Mouse (Mus musculus) neural tube, embryonic 12.5 days (tissue): ENCODE measurements around the gene Shank1. TPM values are rescaled to one million over a fixed set of nuclear protein-coding genes. Genes with fewer than 3 reads are reported as not detected.
A peak's percentile ranks its signal among the peaks of the same experiment; 100 is the strongest.

Source experiments
- ATAC-seq: fragments of 200-750 bp; cut with Nextera tagmentation; 2 replicates; pipeline ENCODE4 v1.8.0; 2017; ENCODE audit warnings: low read depth, mild to moderate bottlenecking, moderate TSS enrichment, moderate library complexity; ENCODE audit not compliant: low FRiP score
- H3K27ac ChIP-seq: fragments of 300-500 bp; sonication (generic); 2 replicates; pipeline ENCODE4 v1.5.1; 2016
- H3K27me3 ChIP-seq: fragments of 300-500 bp; sonication (generic); replicated peaks from 2 replicates; pipeline ENCODE4 v1.6.1; 2016; ENCODE audit warnings: mild to moderate bottlenecking
- H3K36me3 ChIP-seq: fragments of 300-500 bp; sonication (generic); 2 replicates; pipeline ENCODE4 v1.6.1; 2016; ENCODE audit warnings: mild to moderate bottlenecking
- H3K4me1 ChIP-seq: fragments of 300-500 bp; sonication (generic); 2 replicates; pipeline ENCODE4 v1.6.1; 2016
- H3K4me2 ChIP-seq: fragments of 300-500 bp; sonication (generic); replicated peaks from 2 replicates; pipeline ENCODE4 v1.6.1; 2016; ENCODE audit warnings: mild to moderate bottlenecking
- H3K4me3 ChIP-seq: fragments of 300-500 bp; sonication (generic); 2 replicates; pipeline ENCODE4 v1.5.1; 2016
- H3K9ac ChIP-seq: fragments of 300-500 bp; sonication (generic); 2 replicates; pipeline ENCODE4 v1.6.1; 2016; ENCODE audit warnings: mild to moderate bottlenecking
- H3K9me3 ChIP-seq: fragments of 300-500 bp; sonication (generic); 2 replicates; pipeline ENCODE4 v1.6.1; 2016; ENCODE audit warnings: mild to moderate bottlenecking
- WGBS: fragments of 180-500 bp; shearing (Covaris S2); methylation state at CpG from one replicate; pipeline ENCODE4 v1.1.7; 2016; 5-methylcytosine and 5-hydroxymethylcytosine counted together
- polyA plus RNA-seq: library from polyadenylated mRNA; unstranded; fragments of >200 nt; fragmentation: Nextera tagmentation; extraction: Ambion mirVana; gene quantifications from 2 replicates; pipeline ENCODE4 v1.2.1, GENCODE M21; 2016

Shank1 gene
- polyA plus RNA-seq, 1 experiment from 2014 or later, result 12.6 TPM

DNA sequence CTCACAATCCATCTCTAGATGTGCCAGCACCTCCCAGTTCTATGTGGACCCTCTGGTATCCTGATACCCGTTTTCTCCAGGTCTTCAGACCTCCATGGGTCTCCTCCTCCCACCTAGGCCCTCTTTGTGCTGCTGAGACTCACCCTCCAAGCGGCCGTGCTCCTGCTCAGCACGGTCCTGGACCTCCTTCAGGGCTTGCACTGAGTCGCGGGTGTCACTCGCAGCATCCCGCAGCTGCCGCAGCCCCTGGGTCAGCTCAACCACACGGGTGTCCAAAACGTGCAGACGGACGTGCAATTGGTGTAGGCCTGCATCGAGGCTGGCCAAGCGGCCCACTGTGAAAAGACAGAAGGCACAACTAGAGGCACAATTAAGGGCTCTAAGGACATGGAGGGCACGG is 4.4 kb upstream of the Shank1 start:
- Histone ChIP-seq H3K27ac (peak overlapping the region; percentile 37; the same call in 1 of the 2 replicates), H3K4me1 (peaks cover 31% of the 10 kb centered on the region), H3K9me3 (no peaks in the 10 kb centered on the region), H3K4me3 (no peak overlapping the region; the same call in 1 of the 2 replicates), H3K27me3 (peaks cover 9% of the 10 kb centered on the region; the same call in 1 of the 2 replicates), H3K36me3 (no peaks in the 10 kb centered on the region), H3K9ac (no peak overlapping the region), H3K4me2 (peak overlapping the region; percentile 62)
- WGBS, result 9% methylated on average over 16 of the region's 16 CpGs
- no peak for ATAC-seq

DNA sequence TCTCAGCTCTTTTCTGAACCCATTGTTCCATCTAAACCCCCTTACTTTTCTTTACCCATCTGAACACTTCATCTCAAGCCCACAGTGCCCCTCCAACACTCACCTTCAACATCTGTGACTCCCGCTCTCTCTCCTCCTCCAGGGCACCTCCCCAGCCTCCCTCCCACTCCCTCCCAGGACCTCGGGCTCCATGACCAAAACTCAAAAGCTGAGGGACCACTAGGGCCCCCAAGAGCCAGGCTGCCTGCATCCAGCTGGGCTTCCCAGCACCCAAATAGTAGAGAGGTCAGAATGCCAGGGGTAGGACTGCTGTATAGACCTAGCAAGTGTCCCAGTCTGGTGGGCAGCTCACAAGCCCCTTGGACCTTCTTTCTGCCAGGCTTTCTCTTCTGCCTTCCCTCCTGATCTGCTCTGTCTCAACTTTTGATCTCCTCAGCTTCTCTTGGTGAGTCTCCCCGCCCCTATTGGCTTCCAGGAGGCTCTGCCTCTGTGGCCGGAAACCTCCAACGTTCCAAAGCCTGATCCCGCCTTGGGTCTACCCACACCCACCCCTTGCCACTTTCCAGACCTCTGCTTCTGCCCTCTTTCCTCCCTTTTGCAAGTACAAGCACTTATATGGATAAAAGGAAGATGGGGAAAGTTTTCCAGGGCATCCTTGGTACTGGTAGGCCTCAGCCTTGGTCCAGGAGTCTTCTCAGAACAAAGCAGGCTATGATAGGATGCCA is 3.4 kb upstream of the Shank1 start, which contains the start of gene Clec11a:
Clec11a (minus strand) TSS at position 387 of the 725 bp plus-strand sequence.
- H3K4me3 ChIP-seq, result no peak within 1 kb of the TSS; the same call in 1 of the 2 replicates
- no peaks in the 10 kb centered on the region for H3K36me3 ChIP-seq
- H3K4me1 ChIP-seq, result peaks cover 41% of the 10 kb centered on the region
- peak within 1 kb of the TSS; percentile 62 for H3K4me2 ChIP-seq
- WGBS, result 62% methylated on average over 6 of the region's 6 CpGs
- no peak for ATAC-seq
- peak within 1 kb of the TSS; percentile 37; the same call in 1 of the 2 replicates for H3K27ac ChIP-seq
- peaks cover 15% of the 10 kb centered on the region for H3K27me3 ChIP-seq
- no peaks in the 10 kb centered on the region for H3K9me3 ChIP-seq
- no peak within 1 kb of the TSS for H3K9ac ChIP-seq

DNA sequence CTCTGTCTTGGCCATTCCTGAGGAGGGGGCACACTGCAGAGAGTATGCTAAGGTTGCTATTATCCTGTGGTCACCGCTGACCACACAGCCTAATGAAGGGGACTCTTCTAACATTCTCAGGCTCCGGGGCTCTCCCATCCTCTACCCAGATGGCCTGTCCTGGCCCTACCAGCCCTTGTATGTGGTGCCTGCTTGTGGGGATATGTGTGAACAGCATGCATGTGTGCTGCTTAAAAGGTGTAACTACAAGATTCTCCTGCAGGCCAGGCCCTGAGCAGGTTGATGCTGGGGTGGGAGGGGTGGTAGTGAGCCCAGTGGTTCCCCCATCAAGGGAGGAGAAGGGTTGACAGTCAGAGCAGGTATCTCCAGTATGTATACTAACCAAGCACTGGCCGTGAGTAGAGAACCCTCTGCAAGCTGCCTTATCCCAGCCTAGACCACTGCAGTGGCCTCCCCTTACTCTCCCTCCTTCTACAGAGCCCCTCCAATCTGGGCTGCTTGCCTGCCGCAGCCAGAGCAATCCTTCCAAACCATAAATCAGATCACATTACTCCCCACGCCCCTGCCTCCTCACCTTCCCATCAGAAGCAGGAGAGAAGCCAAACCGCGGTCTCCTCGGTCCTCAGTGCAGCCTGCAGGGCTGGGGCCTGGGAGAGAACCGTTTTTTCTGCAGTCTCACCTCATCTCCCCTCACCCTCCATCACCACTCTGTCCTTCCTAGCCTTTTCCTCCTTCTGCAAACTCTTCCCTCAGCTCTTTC is 2.6 kb upstream of the Shank1 start:
- no peak overlapping the region for H3K9ac ChIP-seq
- no peak overlapping the region for H3K4me3 ChIP-seq
- 32% methylated on average over 9 of the region's 9 CpGs for WGBS
- no peaks in the 10 kb centered on the region for H3K36me3 ChIP-seq
- H3K4me1 ChIP-seq, result peaks cover 48% of the 10 kb centered on the region
- H3K4me2 ChIP-seq, result no peak overlapping the region
- no peaks in the 10 kb centered on the region for H3K9me3 ChIP-seq
- no peak for ATAC-seq
- H3K27me3 ChIP-seq, result peaks cover 15% of the 10 kb centered on the region
- no peak overlapping the region for H3K27ac ChIP-seq

DNA sequence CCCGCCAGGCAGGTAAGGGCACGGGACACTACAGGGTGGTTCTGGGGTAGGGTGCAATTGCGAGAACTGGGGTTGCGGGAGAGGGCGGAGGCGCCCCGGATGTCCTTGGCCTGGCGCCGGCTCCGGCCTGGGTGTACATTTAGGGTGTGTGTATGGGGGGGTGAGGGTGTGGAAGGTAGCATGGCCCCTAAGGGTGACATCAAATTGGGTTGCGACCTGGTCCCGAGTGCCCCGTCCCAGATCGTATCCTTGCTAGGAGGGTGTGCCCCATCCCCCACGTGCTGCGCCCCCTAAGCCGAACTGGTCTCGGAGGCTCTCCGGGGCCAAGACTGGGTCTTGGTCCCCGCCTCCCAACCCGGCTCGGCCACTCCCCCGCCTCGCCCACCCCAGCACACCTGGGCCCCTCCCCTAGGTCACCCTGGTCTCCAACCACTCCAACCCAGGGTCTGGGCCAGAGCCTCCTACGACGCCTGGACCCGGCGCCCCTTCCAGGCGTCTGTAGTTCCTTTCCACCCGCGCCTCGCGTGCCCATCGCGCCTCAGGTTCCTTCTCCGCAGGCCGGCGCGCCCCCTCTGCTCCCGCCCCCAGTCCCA is 328 bp downstream of the Shank1 start:
- under 1% methylated on average over 37 of the region's 40 CpGs for WGBS
- Histone ChIP-seq H3K9ac (peak overlapping the region; percentile 73), H3K4me3 (peak overlapping the region; percentile 57), H3K4me1 (peaks cover 37% of the 10 kb centered on the region), H3K36me3 (peaks cover 7% of the 10 kb centered on the region; the same call in 1 of the 2 replicates), H3K4me2 (peak overlapping the region; percentile 95), H3K9me3 (no peaks in the 10 kb centered on the region), H3K27me3 (peaks cover 15% of the 10 kb centered on the region), H3K27ac (peak overlapping the region; percentile 57)
- peak; percentile 18; the same call in 1 of the 2 replicates for ATAC-seq

DNA sequence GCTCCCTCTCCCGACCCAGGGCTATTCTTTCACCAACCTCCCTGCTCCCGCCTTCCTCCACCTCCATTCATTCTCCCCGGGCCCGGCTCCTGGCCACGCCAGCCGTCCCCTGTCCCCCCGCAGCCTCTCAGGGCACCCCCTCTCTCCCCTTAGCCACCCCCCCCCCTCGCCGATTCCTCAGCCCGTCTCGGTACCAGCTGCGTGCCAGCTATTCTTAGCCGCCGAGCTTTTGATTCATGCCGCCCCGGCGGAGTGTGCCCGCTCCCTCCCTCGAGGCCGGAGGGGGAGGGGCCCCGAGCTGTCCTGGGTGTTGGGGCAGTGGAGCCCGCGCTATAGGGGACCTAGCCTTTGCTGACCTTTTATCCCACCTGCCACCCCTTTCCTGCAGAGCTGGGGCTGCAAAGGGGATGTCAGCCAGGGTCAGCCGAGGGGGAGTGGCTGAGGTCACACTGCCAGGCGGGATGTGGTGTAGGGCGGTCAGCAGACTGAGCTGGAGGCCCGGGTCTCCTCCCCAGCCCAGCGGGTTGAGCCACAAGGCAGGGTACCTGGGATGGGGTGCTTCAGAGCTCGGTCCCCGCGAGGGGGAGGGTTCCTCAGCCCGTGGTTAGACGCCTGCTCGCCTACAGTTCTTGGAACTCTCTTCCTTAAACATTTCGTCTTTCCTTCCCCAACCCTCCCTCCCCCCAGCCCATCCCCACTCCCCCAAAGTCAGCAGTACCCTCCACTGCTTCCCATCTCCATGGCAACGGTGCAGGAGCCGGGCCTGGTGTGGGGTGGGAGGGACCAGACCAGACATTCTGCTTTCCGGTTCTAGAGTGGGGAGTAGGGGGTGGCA is 1.0 kb downstream of the Shank1 start:
- under 1% methylated on average over 38 of the region's 38 CpGs for WGBS
- peak; percentile 60 for ATAC-seq

DNA sequence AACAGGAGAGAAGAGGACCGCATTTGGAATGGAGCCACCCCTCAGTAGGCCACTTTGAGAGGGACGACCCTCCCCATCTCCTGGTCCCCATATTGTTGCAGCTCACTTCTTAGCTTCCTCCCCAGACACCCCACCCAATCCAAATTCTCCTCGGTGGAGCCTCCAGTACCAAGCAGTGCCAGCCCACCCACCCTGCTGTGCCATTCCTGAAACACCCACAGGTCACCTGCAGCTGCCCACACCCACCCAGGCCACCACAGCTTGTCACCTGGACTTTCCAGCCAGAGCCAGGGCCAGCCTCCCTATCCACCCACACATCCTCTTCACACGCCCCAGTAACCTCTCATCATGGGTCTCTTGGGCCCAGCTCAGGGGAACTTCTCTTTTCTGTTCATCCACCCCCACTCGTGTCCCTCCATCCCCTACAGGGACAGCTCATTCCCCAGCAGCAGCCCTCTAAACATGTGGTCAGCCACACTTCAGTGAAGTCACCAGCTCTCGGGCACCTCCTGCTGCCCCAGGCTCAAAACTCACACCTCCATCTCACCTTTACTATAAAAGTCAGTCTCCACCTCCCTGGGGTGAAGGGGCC is 1.8 kb downstream of the Shank1 start:
- H3K4me1 ChIP-seq, result peaks cover 30% of the 10 kb centered on the region
- WGBS, result 13% methylated on average over 6 of the region's 6 CpGs
- ATAC-seq, result peak; percentile 3
- peaks cover 12% of the 10 kb centered on the region for H3K27me3 ChIP-seq
- no peak overlapping the region for H3K27ac ChIP-seq
- no peaks in the 10 kb centered on the region for H3K9me3 ChIP-seq
- H3K4me3 ChIP-seq, result peak overlapping the region; percentile 57; the same call in 1 of the 2 replicates
- peaks cover 15% of the 10 kb centered on the region; the same call in 1 of the 2 replicates for H3K36me3 ChIP-seq
- H3K9ac ChIP-seq, result peak overlapping the region; percentile 73; the same call in 1 of the 2 replicates
- H3K4me2 ChIP-seq, result peak overlapping the region; percentile 95

More for the DNA sequence above, 1.0 kb downstream of the Shank1 start:
- Histone ChIP-seq H3K4me2 (peak overlapping the region; percentile 95), H3K4me1 (peaks cover 32% of the 10 kb centered on the region), H3K36me3 (peaks cover 9% of the 10 kb centered on the region; the same call in 1 of the 2 replicates), H3K27ac (peak overlapping the region; percentile 57), H3K9me3 (no peaks in the 10 kb centered on the region), H3K27me3 (peaks cover 15% of the 10 kb centered on the region), H3K4me3 (peak overlapping the region; percentile 57), H3K9ac (peak overlapping the region; percentile 73)

DNA sequence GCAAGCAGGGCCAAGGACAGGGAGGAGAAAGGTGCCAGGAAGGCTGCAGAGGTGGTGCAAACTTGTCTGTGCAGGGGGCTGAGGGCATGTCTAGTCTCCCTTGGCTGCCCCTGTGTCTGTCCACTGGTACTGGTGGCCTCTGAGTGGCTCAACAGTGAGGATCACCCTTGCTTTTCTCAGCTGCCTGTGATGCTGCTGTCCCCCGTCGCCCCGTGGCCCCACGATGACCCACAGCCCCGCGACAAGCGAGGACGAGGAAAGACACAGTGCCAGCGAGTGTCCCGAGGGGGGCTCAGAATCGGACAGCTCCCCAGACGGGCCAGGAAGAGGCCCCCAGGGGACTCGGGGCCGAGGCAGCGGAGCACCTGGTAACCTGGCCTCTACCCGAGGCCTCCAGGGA is 2.4 kb downstream of the Shank1 start:
- H3K27me3 ChIP-seq, result peaks cover 12% of the 10 kb centered on the region
- ATAC-seq, result no peak
- no peak overlapping the region for H3K9ac ChIP-seq
- no peak overlapping the region for H3K27ac ChIP-seq
- H3K4me3 ChIP-seq, result no peak overlapping the region
- H3K9me3 ChIP-seq, result no peaks in the 10 kb centered on the region
- 68% methylated on average over 16 of the region's 16 CpGs for WGBS
- peaks cover 17% of the 10 kb centered on the region; the same call in 1 of the 2 replicates for H3K36me3 ChIP-seq
- peaks cover 23% of the 10 kb centered on the region for H3K4me1 ChIP-seq
- no peak overlapping the region for H3K4me2 ChIP-seq

DNA sequence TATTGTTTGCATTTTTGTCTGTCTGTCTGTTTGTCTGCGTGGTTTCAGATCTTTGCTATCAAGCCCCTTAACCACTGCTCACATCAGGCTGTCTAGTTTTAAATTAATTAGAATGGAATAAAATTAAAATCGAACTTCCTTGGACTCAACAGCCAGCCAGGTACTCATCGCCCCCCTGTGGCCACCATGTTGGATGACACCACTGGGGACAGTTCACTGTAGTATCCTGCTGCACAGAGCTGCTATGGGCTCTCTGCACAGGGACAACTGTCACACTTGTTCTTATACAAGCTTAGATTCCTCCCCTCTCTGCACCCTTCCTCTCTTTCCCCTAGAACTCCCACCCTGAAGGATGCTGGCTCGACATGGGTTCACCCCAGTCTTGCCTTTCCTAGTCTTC is 7.9 kb downstream of the Shank1 start:
- no peak; the same call in 1 of the 2 replicates for ATAC-seq
- no peaks in the 10 kb centered on the region for H3K9me3 ChIP-seq
- no peak overlapping the region for H3K27ac ChIP-seq
- no peaks in the 10 kb centered on the region for H3K27me3 ChIP-seq
- WGBS, result 29% methylated on average over 4 of the region's 4 CpGs
- no peak overlapping the region for H3K4me3 ChIP-seq
- H3K4me2 ChIP-seq, result no peak overlapping the region
- no peaks in the 10 kb centered on the region for H3K4me1 ChIP-seq
- H3K36me3 ChIP-seq, result peaks cover 42% of the 10 kb centered on the region
- no peak overlapping the region for H3K9ac ChIP-seq

DNA sequence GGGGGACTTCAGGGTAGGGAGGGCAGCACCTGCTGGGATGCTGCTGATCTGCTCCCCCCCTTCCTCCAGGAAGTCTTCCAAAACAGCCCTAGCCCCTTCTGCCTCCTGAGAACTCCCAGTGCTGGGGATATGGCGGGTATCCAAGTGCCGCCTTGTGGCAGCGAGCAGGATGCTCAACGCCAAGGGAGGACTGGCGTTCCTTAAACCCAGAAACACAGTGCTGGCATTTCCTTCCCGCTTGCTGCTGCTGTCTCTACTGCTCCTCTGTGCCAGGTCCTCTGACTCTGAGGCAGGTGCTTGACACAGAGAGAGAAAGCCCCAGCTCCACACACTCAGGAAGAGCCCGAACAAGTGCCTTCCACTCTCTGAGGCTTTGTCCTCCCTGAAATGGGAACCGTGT is 10.8 kb downstream of the Shank1 start:
- no peak overlapping the region for H3K4me3 ChIP-seq
- no peak overlapping the region for H3K9ac ChIP-seq
- no peak overlapping the region for H3K27ac ChIP-seq
- no peaks in the 10 kb centered on the region for H3K27me3 ChIP-seq
- H3K4me1 ChIP-seq, result no peaks in the 10 kb centered on the region
- no peak overlapping the region for H3K4me2 ChIP-seq
- ATAC-seq, result no peak
- peaks cover 37% of the 10 kb centered on the region for H3K36me3 ChIP-seq
- 55% methylated on average over 8 of the region's 8 CpGs for WGBS
- no peaks in the 10 kb centered on the region for H3K9me3 ChIP-seq

DNA sequence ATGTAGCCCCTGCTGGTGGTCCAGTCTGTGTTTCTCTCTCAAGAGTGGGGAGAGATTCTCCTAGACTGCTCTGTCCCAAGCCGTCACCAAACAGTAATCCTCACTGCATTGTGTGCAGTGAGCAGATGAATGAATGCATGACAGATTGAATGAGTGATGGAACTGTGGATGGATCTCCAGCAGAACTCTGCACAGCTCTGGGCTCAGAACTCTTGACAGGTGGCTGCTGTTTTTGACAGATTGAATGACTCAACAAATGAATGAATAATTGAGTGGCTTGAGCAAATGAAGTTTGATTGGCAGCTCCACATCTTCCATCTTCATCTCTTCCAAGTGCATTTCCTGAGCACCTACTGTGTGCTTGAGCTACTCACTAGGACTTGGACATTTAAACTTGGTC is 12.2 kb downstream of the Shank1 start:
- 0 out of 2 replicates have a peak, but pooled peaks cover 3% of the 10 kb centered on the region for H3K4me1 ChIP-seq
- H3K9me3 ChIP-seq, result no peaks in the 10 kb centered on the region
- WGBS, result 80% methylated on average over 1 of the region's 1 CpGs
- no peak overlapping the region for H3K4me2 ChIP-seq
- ATAC-seq, result no peak
- peaks cover 36% of the 10 kb centered on the region for H3K36me3 ChIP-seq
- H3K9ac ChIP-seq, result no peak overlapping the region
- H3K4me3 ChIP-seq, result no peak overlapping the region
- no peaks in the 10 kb centered on the region for H3K27me3 ChIP-seq
- no peak overlapping the region for H3K27ac ChIP-seq

DNA sequence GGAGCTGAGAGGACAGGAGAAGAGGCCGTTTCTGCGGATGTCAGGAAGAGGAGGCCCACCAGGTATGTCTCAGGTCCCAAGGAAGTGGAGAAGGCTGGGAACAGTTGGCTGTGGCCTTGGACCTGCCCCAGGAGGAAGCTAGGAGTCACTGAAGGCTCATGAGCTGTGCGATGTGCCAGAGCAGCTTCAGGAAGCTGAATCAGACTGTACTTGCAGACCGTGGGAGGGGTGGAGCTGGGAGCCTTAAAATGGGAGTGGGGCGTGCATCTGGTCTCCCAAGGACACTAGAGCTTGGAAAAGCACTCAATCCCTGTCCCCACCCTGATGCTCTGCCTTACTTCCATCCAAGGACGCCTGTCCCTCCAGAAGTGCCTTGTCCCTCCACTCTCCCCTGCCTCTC is 16.6 kb downstream of the Shank1 start:
- 0 out of 2 replicates have a peak, but pooled peaks cover 3% of the 10 kb centered on the region for H3K4me1 ChIP-seq
- peaks cover 14% of the 10 kb centered on the region for H3K36me3 ChIP-seq
- no peak overlapping the region for H3K9ac ChIP-seq
- no peaks in the 10 kb centered on the region for H3K9me3 ChIP-seq
- ATAC-seq, result no peak
- no peak overlapping the region for H3K4me2 ChIP-seq
- H3K4me3 ChIP-seq, result no peak overlapping the region
- H3K27ac ChIP-seq, result no peak overlapping the region
- no peaks in the 10 kb centered on the region for H3K27me3 ChIP-seq
- 52% methylated on average over 6 of the region's 6 CpGs for WGBS
